Mouse (Mus musculus): Measurements from ENCODE around the gene Zfp90.
A peak's percentile ranks its signal among the peaks of the same experiment; 100 is the strongest.
"Not testable (repeated sequence)": the region's sequence is repeated elsewhere in the genome, so short reads cannot be mapped to it uniquely, and the experiment has no call there.

The Zfp90 gene

GRCm38 (mm10) chr8:106415182-106415971, at the start of gene Zfp90:
Gene Zfp90 (plus strand): TSS chr8:106415327.
- peak; percentile 97 for ATAC-seq (ENCODE audit: insufficient number of reproducible peaks, low FRiP score, low TSS enrichment)

DNA sequence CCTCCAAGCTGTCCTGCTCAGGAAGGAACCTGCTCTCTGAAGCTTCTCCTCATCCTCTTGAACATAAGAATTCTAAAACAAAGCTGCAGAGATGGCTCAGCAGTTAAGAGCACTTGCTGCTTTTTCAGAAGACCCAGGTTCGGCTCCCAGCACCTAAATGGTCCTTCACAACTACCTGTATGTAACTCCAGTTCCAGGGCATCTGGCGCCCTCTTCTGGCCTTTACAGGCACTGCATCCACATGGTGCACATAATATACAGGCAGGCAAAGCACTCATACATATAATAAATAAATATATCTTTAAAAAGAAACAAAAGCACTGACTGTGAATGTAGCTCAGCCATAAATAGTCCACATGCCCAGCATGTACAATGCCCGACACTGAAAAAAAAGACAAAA, 46.6 kb upstream of the Zfp90 start:
- no peak for ATAC-seq (ENCODE audit: insufficient number of reproducible peaks, low FRiP score, low TSS enrichment)

- ATAC-seq (ENCODE audit: insufficient number of reproducible peaks, low FRiP score, low TSS enrichment): no peak
Measured at GRCm38 (mm10) chr8:106369069-106369468, 46.1 kb upstream of the Zfp90 start.

GRCm38 (mm10) chr8:106375957-106376356, 39.2 kb upstream of the Zfp90 start:
- ATAC-seq (ENCODE audit: insufficient number of reproducible peaks, low FRiP score, low TSS enrichment): no peak

DNA sequence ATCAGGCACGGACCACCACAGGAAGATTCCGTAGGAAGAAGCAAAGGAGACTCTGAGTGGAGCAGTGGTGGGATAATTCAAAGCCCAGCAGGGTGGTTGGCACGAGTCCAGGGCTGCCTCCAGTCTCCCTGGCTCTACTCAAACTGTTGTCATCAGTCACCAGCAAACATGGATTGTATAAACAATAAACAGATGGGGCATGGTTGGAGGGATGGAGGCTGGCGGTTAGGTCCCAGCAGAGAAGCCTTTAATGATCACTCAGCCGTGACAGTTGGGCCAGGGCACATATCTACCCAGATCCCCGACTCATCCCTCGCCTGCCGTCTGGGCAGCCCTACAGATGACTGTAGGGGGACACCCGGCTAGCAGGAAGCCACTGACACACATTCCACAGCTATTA, 38.3 kb upstream of the Zfp90 start:
- peak; percentile 69 for ATAC-seq (ENCODE audit: insufficient number of reproducible peaks, low FRiP score, low TSS enrichment)

GRCm38 (mm10) chr8:106378501-106379048, 36.6 kb upstream of the Zfp90 start:
- peak; percentile 45; the same call in 1 of the 2 replicates for ATAC-seq (ENCODE audit: insufficient number of reproducible peaks, low FRiP score, low TSS enrichment)

DNA sequence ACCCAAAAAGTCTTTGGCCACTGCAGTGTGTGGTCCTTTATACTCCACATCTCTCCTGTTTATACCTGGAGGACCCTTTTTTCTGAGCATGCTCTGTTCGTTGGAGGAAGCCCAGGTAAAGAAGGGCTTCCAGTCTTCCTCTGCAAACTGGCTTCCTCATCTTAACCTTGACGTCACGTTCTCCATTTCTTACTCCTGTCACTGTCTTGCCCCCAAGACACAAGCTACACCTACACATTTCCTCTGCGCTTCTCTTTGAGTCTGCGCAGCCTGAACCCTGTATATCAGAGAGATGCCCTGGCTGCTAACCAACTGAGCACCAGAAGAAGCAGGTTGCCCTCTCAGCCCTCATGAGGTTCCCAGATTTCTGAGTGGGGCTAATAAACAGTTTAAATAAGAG, 35.8 kb upstream of the Zfp90 start:
- ATAC-seq (ENCODE audit: insufficient number of reproducible peaks, low FRiP score, low TSS enrichment): no peak

GRCm38 (mm10) chr8:106381026-106381425, 34.1 kb upstream of the Zfp90 start:
- no peak for ATAC-seq (ENCODE audit: insufficient number of reproducible peaks, low FRiP score, low TSS enrichment)

DNA sequence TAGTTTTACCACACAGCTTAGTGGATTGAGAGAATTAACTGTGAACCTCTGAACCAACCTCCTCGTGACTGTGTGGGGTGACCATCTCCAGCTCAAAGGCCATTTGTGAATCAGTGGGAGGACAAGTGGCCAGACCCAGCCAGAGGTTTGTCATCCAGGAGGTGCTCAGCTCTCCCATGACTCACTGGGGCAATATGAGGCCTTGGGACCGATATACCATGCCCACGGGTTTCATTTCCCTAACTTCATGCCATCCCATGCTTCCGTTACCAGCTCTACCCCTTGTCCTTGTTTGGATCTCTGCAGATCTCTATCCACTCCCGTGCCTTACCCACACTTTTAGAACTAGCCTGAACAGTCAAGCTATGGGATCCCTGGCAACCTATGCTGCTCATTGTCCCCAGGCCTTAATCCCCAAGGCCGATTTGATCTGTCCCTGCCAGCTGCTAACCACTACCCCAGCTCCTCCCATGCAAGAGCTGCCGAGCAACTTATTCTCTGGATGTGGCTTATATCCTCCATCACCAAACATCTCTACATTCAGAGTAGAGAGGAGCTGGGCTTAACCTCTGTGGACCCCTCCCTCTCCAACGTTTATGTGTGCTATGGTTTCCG, 27.2 kb upstream of the Zfp90 start:
- no peak for ATAC-seq (ENCODE audit: insufficient number of reproducible peaks, low FRiP score, low TSS enrichment)

GRCm38 (mm10) chr8:106394493-106394892, 20.6 kb upstream of the Zfp90 start:
- ATAC-seq (ENCODE audit: insufficient number of reproducible peaks, low FRiP score, low TSS enrichment): no peak

DNA sequence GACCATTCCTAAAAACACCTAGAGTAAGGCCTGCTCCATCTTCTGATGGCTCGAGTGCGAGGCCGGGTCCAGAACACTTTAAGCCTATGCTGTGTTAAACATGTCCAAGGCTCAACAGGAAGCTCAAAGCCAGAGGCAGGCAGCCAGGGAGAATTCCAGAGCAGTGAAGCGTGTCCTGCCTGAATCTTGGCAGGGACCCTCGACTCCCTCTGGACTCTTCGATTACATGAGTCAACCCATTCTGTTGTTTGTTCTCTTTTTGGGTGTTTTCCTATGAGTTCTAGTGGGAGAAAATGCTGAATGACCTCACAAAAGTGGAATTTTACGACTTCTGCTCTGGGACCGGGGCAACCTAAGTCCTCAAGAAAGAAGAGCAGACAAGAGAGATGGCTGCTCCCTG, 15.4 kb upstream of the Zfp90 start:
- ATAC-seq (ENCODE audit: insufficient number of reproducible peaks, low FRiP score, low TSS enrichment): no peak

GRCm38 (mm10) chr8:106400181-106400580, 14.9 kb upstream of the Zfp90 start:
- no peak for ATAC-seq (ENCODE audit: insufficient number of reproducible peaks, low FRiP score, low TSS enrichment)

DNA sequence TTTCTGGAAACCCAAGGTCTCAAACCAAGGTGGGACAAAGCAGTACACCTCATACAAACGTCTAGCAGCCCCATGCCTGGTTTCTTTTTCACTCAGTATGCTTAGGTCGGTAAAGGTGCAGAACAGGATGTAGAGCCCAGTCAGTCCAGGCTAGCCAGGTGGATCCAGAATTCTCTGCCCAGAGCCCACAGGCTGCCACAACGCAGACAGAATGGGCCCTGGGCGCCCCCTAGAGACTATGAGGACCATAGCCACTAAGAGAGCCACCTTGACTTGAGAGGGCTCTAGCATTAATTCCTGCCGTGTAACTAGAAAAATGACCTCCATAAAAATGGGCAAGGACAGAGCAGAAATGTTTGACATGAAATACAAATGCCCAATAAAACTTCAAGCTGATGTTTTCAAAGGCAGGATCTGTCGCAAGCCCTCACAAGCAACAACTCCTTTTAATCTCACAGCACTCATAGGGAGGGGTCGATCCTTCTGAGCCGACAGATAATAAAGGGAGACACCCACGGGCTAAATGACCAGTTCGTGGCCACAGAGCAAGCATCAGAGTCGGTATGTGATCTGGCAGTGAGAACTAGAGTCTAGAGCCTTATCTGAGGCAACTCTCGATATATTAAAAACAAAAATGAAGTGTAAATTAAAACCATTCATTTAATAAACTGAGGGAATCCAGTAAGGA, 11.7 kb upstream of the Zfp90 start:
- ATAC-seq (ENCODE audit: insufficient number of reproducible peaks, low FRiP score, low TSS enrichment): peak; percentile 83

- no peak for ATAC-seq (ENCODE audit: insufficient number of reproducible peaks, low FRiP score, low TSS enrichment)
Measured at GRCm38 (mm10) chr8:106404825-106405224, 10.3 kb upstream of the Zfp90 start.

- ATAC-seq (ENCODE audit: insufficient number of reproducible peaks, low FRiP score, low TSS enrichment): no peak
Measured at GRCm38 (mm10) chr8:106405810-106406209, 9.3 kb upstream of the Zfp90 start.

- ATAC-seq (ENCODE audit: insufficient number of reproducible peaks, low FRiP score, low TSS enrichment): no peak
Measured at GRCm38 (mm10) chr8:106410055-106410454, 5.1 kb upstream of the Zfp90 start.

GRCm38 (mm10) chr8:106410564-106410963, 4.6 kb upstream of the Zfp90 start:
- no peak for ATAC-seq (ENCODE audit: insufficient number of reproducible peaks, low FRiP score, low TSS enrichment)

- no peak for ATAC-seq (ENCODE audit: insufficient number of reproducible peaks, low FRiP score, low TSS enrichment)
Measured at GRCm38 (mm10) chr8:106411783-106412451, 3.2 kb upstream of the Zfp90 start.

DNA sequence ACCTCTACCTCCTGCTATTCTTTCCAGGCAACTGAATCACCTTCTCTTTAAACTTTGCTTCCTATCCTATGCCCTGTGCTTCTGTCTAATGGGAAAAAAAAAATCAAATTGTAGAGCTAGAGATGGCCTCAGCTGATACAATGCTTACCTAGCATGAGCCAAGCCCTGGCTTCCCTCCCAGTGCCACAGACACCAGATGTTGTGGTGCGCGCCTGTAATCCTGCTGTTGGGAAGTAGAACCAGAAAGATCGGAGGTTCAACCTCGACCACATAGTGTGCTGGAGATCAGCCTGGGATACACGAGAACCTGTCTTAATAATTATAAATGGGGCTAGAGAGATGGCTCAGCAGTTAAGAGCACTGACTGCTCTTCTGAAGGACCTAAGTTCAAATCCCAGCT, 2.6 kb downstream of the Zfp90 start:
- no peak for ATAC-seq (ENCODE audit: insufficient number of reproducible peaks, low FRiP score, low TSS enrichment)

GRCm38 (mm10) chr8:106431088-106431487, 16.0 kb downstream of the Zfp90 start:
- no peak for ATAC-seq (ENCODE audit: insufficient number of reproducible peaks, low FRiP score, low TSS enrichment)

DNA sequence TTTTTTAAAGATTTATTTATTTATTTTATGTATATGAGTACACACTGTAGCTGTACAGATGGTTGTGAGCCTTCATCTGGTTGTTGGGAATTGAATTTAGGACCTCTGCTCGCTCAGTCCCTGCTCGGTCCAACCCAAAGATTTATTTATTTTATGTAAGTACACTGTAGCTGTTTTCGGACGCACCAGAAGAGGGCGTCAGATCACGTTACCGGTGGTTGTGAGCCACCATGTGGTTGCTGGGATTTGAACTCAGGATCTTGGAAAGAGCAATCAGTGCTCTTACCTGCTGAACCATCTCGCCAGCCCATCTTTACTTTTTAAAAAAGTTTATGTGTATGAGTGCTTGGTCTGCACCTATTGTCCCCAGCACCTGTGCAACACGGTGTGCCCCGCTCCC, 16.8 kb downstream of the Zfp90 start:
- ATAC-seq (ENCODE audit: insufficient number of reproducible peaks, low FRiP score, low TSS enrichment): not testable (repeated sequence)

Measured in cerebellum, adult (tissue).